Mouse (Mus musculus) kidney, adult 2 months (tissue): Measurements from ENCODE around the gene Ttc3.

ENCODE experiments used
- CTCF ChIP-seq: fragments of 200-500 bp; conservative IDR thresholded peaks from 2 replicates; pipeline ENCODE4 v1.5.1; 2011; ENCODE audit warnings: low read depth, mild to moderate bottlenecking, control low read depth, low read length, moderate library complexity, mixed read lengths; ENCODE audit not compliant: insufficient read depth, insufficient read length
- POLR2A ChIP-seq: fragments of 200-500 bp; IDR thresholded peaks from one replicate; pipeline ENCODE4 v1.6.1; 2011; ENCODE audit warnings: low read depth, low read length, control low read depth

GRCm38 (mm10) chr16:94348779-94349178, 21.6 kb upstream of the Ttc3 start:
- TF ChIP-seq CTCF = no peak
- TF ChIP-seq POLR2A = no peak
